In genomic region chr2:26919684-26920083, GRCm38 (mm10) we compare ENCODE assay signal across 27 mouse cellular contexts.
"Had no signal": no experiment of that assay in that cellular context is flagged by ENCODE, and none has a peak within 500 bp of the region (broad histone marks: within the 10 kb centered on the region; RNA-seq: fewer than 3 reads in every experiment).

No protein-coding gene starts in this region.

- H3K9ac ChIP-seq: heart, embryonic 12.5 days; hindbrain, embryonic 12.5 days; hindbrain, embryonic 14.5 days; kidney, embryonic 15.5 days; limb, embryonic 12.5 days; liver, embryonic 13.5 days; liver, embryonic 15.5 days; liver, postnatal 0 days had no signal

- ATAC-seq: hindbrain, embryonic 16.5 days; inflammation-experienced regulatory T-cells, adult 6 months; intestine, embryonic 16.5 days; liver, postnatal 0 days had no signal

- H3K4me3 ChIP-seq: gastrocnemius, adult 2 months; heart, embryonic 10.5 days; heart, embryonic 12.5 days; hindbrain, embryonic 10.5 days; hindbrain, embryonic 12.5 days; kidney, embryonic 15.5 days; layer of hippocampus, adult 2 months; left cerebral cortex, adult 2 months; limb, embryonic 10.5 days; limb, embryonic 12.5 days; liver, embryonic 13.5 days; liver, embryonic 15.5 days had no signal

- H3K9me3 ChIP-seq: heart, embryonic 10.5 days; heart, embryonic 12.5 days; hindbrain, embryonic 10.5 days; hindbrain, embryonic 12.5 days; kidney, embryonic 15.5 days; limb, embryonic 10.5 days; limb, embryonic 12.5 days; liver, embryonic 13.5 days; liver, embryonic 15.5 days had no signal

- DNase-seq: gastrocnemius, adult 2 months; gastrocnemius, postnatal 10 days; gastrocnemius, postnatal 25 days; heart, adult 18-20 months; heart, postnatal 10 days; heart, postnatal 4 days; kidney, adult 9 months; kidney, postnatal 10 days; kidney, postnatal 4 days; liver; liver, embryonic 13.5 days; liver, postnatal 0 days had no signal

- H3K27me3 ChIP-seq: heart, embryonic 12.5 days; hindbrain, embryonic 12.5 days; kidney, embryonic 15.5 days; limb, embryonic 12.5 days; liver, embryonic 13.5 days; liver, embryonic 15.5 days had no signal

- H3K4me2 ChIP-seq: heart, embryonic 12.5 days; hindbrain, embryonic 12.5 days; hindbrain, embryonic 14.5 days; kidney, embryonic 15.5 days; limb, embryonic 12.5 days; liver, embryonic 11.5 days; liver, embryonic 13.5 days; liver, embryonic 15.5 days had no signal

- H3K27ac ChIP-seq: gastrocnemius, adult 2 months; heart, embryonic 10.5 days; hindbrain, embryonic 10.5 days; hindbrain, embryonic 12.5 days; hindbrain, embryonic 14.5 days; kidney, embryonic 15.5 days; layer of hippocampus, adult 2 months; left cerebral cortex, adult 2 months; limb, embryonic 10.5 days; limb, embryonic 12.5 days; liver, embryonic 13.5 days; liver, embryonic 15.5 days had no signal
